Mouse (Mus musculus): Measurements from ENCODE around the gene Chchd10.

GRCm38 (mm10) chr10:75904391-75904790, 28.5 kb upstream of the Chchd10 start:
- TF ChIP-seq CTCF (conservative IDR thresholded peaks at IDR 0.05; ENCODE audit: insufficient read depth, insufficient read length, low read depth, low read length): no peak
- no peak for TF ChIP-seq POLR2A (IDR thresholded peaks at IDR 0.05; ENCODE audit: low read depth, low read length)
